Mouse (Mus musculus) CD4-positive, CD25-positive, alpha-beta regulatory T cell (primary cell): ENCODE measurements around the gene L3mbtl4. TPM values are rescaled to one million over a fixed set of nuclear protein-coding genes. Genes with fewer than 3 reads are reported as not detected.

Source experiments
- polyA plus RNA-seq: library from polyadenylated mRNA; unstranded; fragments of 100-300 nt; shearing (Covaris generic); gene quantifications from one replicate; pipeline ENCODE4 v1.2.1, GENCODE M21; 2017

The L3mbtl4 gene
- polyA plus RNA-seq = 0.06 TPM

DNA sequence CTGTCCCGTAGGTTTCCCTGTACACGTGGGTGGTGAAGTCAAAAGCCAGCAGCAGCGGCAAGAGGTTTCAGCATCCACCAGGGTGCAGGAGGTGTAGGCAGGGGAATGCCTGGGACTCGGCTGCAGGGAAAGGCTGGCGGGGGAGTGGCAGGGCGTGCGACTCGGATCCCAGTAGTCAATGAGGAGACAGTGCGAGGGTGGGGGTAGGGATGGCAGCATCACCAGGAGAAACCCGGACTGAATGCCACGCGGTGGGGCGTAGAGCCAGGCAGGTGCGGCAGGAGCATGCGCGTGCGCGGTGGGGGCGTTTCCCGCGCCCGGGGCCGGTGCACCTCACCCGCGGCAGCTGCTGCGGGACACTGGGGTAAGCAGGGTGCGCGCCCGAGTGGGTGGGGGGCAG, at the start of gene L3mbtl4:
Gene L3mbtl4 (plus strand): TSS at position 271 of the 400 bp plus-strand sequence.

DNA sequence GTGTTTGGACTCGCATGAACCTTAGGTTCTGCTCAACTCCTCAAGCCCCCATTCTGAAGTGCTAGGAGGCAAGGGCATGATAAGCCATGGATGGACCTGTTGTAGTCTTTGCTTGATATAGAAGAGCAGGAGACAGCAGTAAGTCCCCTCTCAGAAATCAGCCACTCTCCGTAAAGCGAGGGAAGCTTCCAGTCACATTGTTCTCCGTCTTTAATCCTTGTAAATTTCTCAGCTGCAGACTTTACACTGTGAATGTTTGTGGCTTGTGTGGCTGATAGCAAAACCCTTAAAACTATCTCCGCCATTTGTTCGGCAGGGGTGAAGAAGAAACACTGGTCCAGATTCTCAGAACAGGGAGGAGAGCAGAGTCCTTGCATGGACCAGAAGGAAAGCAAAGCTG, 552.7 kb downstream of the L3mbtl4 start, which contains the start of gene Tmem200c:
Gene Tmem200c (plus strand): TSS at position 301 of the 400 bp plus-strand sequence.

